Mouse (Mus musculus): ENCODE measurements around the gene Coq10b.
"Not testable (repeated sequence)": the region's sequence is repeated elsewhere in the genome, so short reads cannot be mapped to it uniquely, and the experiment has no call there.

The Coq10b gene

GRCm38 (mm10) chr1:55055322-55056115 is 2.9 kb downstream of the Coq10b start:
- in situ Hi-C loops (cut with MboI, MseI), result loop anchor here (5.0 kb wide), 1 partner anchor 33 kb away; no protein-coding TSS in a partner anchor

GRCm38 (mm10) chr1:55058383-55058782 is 5.8 kb downstream of the Coq10b start:
- in situ Hi-C loops (cut with MboI, MseI), result loop anchor here (5.0 kb wide), 1 partner anchor 36 kb away; no protein-coding TSS in a partner anchor

GRCm38 (mm10) chr1:55061099-55061498 is 8.5 kb downstream of the Coq10b start:
- in situ Hi-C loops (cut with MboI, MseI), result no loop called here

- in situ Hi-C loops (cut with MboI, MseI), result no loop called here
Observed at GRCm38 (mm10) chr1:55061772-55062171, 9.2 kb downstream of the Coq10b start.

- in situ Hi-C loops (cut with MboI, MseI), result not testable (repeated sequence)
Observed at GRCm38 (mm10) chr1:55072328-55072727, 19.8 kb downstream of the Coq10b start.

GRCm38 (mm10) chr1:55074757-55075156 is 22.2 kb downstream of the Coq10b start:
- in situ Hi-C loops (cut with MboI, MseI), result no loop called here

- in situ Hi-C loops (cut with MboI, MseI), result no loop called here
Observed at GRCm38 (mm10) chr1:55075652-55076394, 23.3 kb downstream of the Coq10b start.

- in situ Hi-C loops (cut with MboI, MseI), result no loop called here
Observed at GRCm38 (mm10) chr1:55076395-55076743, 23.8 kb downstream of the Coq10b start.

DNA sequence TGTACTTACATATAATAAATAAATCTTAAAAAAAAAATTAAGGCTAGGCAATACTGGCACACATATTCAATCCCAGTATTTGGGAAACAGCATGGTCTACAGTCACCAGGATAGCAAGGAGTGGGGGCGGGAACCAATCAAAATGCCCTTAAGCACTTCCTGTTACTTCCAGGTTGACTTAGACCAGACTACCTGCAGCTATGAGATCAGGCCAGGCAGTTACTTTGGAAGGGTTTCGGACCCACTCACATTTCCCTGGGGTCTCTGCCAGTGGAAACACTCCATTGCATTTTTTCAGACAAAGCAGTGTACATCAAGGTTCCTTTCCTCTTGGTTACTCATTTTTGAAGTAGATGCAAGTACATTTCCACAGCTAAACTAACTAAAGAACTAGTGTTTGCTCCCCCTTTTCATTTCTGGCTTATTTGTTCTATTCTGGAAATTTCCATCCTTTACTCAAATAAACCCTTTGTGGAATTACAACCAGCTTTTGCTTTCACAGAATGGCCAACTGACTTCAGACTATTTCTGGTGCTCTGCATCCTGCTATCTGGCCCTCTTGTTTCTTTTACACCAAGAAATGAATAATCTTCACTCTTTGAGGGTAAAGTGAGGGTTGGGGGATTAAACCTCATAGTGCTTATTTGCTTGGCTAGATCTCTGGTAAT is 24.4 kb downstream of the Coq10b start:
- in situ Hi-C loops (cut with MboI, MseI), result no loop called here

DNA sequence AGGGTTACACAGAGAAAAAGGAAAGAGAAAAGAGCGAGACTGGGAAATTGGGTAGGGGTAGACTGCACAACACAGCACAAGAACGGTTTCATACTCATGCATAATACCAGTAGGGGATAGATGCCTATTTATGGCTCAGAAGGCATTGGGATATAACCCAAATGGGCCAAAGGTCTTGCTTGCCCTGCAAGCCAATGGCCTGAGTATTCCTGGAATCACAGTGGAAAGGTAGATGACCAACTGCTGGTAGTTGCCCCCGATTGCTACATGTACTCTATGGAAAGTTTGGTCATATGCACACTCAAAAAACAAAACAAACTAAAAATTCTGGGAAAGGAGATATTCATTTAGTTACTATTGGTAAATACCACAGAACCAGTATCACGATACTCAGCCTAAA is 27.1 kb downstream of the Coq10b start:
- in situ Hi-C loops (cut with MboI, MseI), result no loop called here

- in situ Hi-C loops (cut with MboI, MseI), result no loop called here
Observed at GRCm38 (mm10) chr1:55082106-55082505, 29.5 kb downstream of the Coq10b start.

GRCm38 (mm10) chr1:55085781-55086366 is 33.3 kb downstream of the Coq10b start:
- in situ Hi-C loops (cut with MboI, MseI), result loop anchor here (5.0 kb wide), 2 partner anchors 56 to 59 kb away; partner anchors contain the start of gene Sf3b1

DNA sequence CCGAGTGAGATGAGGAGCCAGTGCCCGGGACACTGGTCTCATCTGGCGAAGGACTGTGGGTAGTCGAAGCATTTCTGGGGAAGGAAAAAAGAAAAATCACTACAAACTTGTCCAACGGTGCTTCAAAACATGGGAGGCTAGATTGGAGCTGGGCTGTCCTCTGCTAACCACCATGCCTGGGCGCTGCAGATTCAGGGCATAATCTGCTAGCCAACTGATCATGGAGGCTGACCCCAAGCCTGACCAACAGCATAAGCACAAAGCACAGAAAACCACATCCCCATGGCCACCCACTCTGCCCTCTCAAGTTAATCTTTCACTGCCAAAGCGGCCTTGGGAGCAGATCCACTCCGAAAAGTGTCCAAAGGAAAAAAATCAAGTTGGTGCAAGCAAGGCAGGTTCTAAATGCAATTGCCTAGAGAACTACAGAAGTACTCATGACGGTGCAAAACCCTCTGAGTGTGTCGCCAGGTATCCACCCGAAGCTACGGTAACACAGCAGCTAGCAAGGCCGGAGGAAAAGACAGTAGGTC is 34.4 kb downstream of the Coq10b start:
- in situ Hi-C loops (cut with MboI, MseI), result loop anchor here (5.0 kb wide), 2 partner anchors 55 to 60 kb away; partner anchors contain the start of gene Sf3b1

- in situ Hi-C loops (cut with MboI, MseI), result loop anchor here (5.0 kb wide), 2 partner anchors 55 to 60 kb away; partner anchors contain the start of gene Sf3b1
Observed at GRCm38 (mm10) chr1:55087401-55087904, 34.9 kb downstream of the Coq10b start.

GRCm38 (mm10) chr1:55087932-55088610 is 35.5 kb downstream of the Coq10b start, which contains the start of the genes Hspe1 and Hspd1:
TSS of gene Hspe1 (plus strand) at chr1:55088132.
TSS of gene Hspd1 (minus strand) at chr1:55088243.
- in situ Hi-C loops (cut with MboI, MseI), result loop anchor here (5.0 kb wide), 2 partner anchors 54 to 61 kb away; partner anchors contain the start of gene Sf3b1

GRCm38 (mm10) chr1:55088611-55089497 is 36.3 kb downstream of the Coq10b start:
- in situ Hi-C loops (cut with MboI, MseI), result loop anchor here (5.0 kb wide), 2 partner anchors 53 to 62 kb away; partner anchors contain the start of gene Sf3b1

DNA sequence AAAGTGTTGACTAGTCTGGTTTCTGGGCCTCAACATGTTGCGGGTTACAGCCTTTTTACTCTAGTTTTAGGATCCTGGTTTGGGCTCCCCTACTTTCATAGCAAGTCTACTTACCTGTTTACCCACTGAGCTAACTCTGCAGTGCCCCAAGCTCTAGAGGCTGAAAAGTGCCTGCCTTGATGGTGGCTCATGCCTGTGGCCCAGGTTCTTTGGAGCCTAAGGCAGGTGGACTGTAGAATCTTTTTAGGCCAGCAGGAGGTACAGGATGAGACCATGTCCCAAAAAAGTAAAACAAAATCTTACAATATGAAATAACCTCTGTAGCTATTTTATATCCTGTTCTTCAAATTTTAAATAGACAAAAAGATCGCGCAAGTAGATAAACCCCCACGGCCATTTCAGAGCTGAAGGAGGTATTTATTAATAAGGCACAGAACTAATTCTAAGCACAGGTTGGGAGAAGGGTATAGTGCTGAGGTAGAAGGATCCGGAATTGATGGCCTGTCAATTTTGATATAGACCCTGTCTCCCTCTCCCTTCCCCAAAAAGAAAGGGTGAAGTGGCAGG is 37.0 kb downstream of the Coq10b start:
- in situ Hi-C loops (cut with MboI, MseI), result loop anchor here (5.0 kb wide), 2 partner anchors 53 to 62 kb away; partner anchors contain the start of gene Sf3b1

GRCm38 (mm10) chr1:55092056-55092455 is 39.5 kb downstream of the Coq10b start:
- in situ Hi-C loops (cut with MboI, MseI), result no loop called here

DNA sequence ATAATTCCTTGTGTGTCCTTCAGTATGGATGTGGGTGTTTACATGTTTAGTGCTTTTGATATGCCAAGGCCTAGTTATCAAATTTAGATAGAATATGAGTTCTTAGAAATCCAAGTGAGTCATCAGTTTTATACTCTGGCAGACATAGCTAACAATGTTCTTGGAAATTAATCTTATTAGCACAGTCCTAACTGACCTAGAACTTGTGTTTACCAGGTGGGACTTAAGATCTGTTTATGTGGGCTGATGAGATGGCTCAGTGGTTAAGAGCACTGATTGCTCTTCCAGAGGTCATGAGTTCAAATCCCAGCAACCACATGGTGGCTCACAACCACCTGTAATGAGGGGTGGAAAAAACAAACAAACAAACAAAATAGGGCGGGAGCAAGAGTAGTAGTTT is 39.9 kb downstream of the Coq10b start:
- in situ Hi-C loops (cut with MboI, MseI), result no loop called here
